Mouse (Mus musculus) spleen, adult 2 months (tissue): Measurements from ENCODE around the gene Dtnb.

Experiments
- CTCF ChIP-seq: fragments of 200-500 bp; IDR thresholded peaks from 2 replicates; pipeline ENCODE4 v1.5.1; 2011; ENCODE audit warnings: mild to moderate bottlenecking, inconsistent platforms; ENCODE audit not compliant: insufficient read depth, insufficient read length, insufficient replicate concordance; ENCODE audit errors: extremely low read depth
- POLR2A ChIP-seq: fragments of 200-500 bp; IDR thresholded peaks from 2 replicates; pipeline ENCODE4 v1.6.1; 2011; ENCODE audit warnings: low read depth, low read length, inconsistent platforms

DNA sequence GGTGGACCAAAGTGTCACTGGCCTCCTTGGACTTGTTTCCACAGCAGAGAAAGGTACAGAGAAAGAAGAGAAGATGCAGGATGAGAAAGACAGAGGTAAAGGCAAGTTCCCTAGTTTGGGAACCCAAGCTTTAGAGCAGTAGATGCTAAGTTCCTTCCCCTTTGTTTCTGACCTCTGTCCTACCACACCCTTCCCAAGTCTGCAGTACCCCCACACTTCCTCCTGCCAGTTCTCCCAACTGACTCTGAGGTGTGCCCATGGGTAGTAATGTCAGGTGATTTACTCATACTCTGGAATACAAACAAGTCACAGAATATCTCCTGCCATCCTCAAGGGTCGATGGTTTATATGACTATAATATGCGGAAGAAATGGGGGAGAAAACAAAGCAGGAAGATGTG is 203.8 kb downstream of the Dtnb start:
- TF ChIP-seq POLR2A (no peak), CTCF (no peak)
